Comparison of ENCODE assay signal across 8 mouse cellular contexts in genomic region chr3:52268487-52268736, GRCm38 (mm10). TPM values are rescaled to one million over a fixed set of nuclear protein-coding genes. Genes with fewer than 3 reads are reported as not detected.
DNase-seq lines count a peak whose midpoint lies in the region; ATAC-seq and TF ChIP-seq lines count a peak whose summit lies in the region.

No protein-coding gene starts in this region.

- H3K4me1 ChIP-seq in heart, embryonic 10.5 days: peaks cover 7% of the 10 kb centered on the region
- H3K4me1 ChIP-seq in forebrain, embryonic 14.5 days (ENCODE audit: control insufficient read depth, insufficient read depth, low read length): peaks cover 16% of the 10 kb centered on the region
- peaks cover 39% of the 10 kb centered on the region for H3K4me1 ChIP-seq in liver, embryonic 12.5 days

- H3K36me3 ChIP-seq in heart, embryonic 10.5 days: no peaks in the 10 kb centered on the region
- no peaks in the 10 kb centered on the region for H3K36me3 ChIP-seq in C2C12 (ENCODE audit: control insufficient read depth, insufficient read depth)
- no peaks in the 10 kb centered on the region for H3K36me3 ChIP-seq in forebrain, embryonic 14.5 days (ENCODE audit: control insufficient read depth, insufficient read depth, low read length)
- no peaks in the 10 kb centered on the region for H3K36me3 ChIP-seq in liver, embryonic 12.5 days

- H3K27ac ChIP-seq in heart, embryonic 10.5 days: peak overlapping the region; percentile 95
- H3K27ac ChIP-seq in forebrain, embryonic 14.5 days (ENCODE audit: low read depth, low read length): no peak overlapping the region
- peak overlapping the region; percentile 80 for H3K27ac ChIP-seq in liver, embryonic 12.5 days

- DNase-seq in heart, embryonic 10.5 days (ENCODE audit: low spot score): peak; percentile 85
- no peak for DNase-seq in heart, postnatal 14 days
- DNase-seq in forebrain, embryonic 14.5 days (ENCODE audit: low spot score): no peak
- no peak for DNase-seq in adrenal gland, adult 2 months
- DNase-seq in right cerebral cortex, postnatal 25 days: no peak
- DNase-seq in left cerebral cortex, postnatal 36 days (ENCODE audit: low spot score in 2 of 2): no peak

- peaks cover 9% of the 10 kb centered on the region for H3K79me3 ChIP-seq in C2C12 (ENCODE audit: low read depth)

- intact Hi-C loops in heart, postnatal 14 days (cut with DNase I): loop anchor here (2.0 kb wide), 2 partner anchors 136 to 182 kb away; no protein-coding TSS in a partner anchor
- intact Hi-C loops in left cerebral cortex, postnatal 36 days (cut with DNase I): loop anchor here (5.0 to 10.0 kb wide), 4 partner anchors 74 to 489 kb away; no protein-coding TSS in a partner anchor

- H3K79me2 ChIP-seq in C2C12 (ENCODE audit: control insufficient read depth, insufficient read depth): peaks cover 48% of the 10 kb centered on the region

- H3K9ac ChIP-seq in forebrain, embryonic 14.5 days (ENCODE audit: low read length): peak overlapping the region; percentile 70
- peak overlapping the region; percentile 80 for H3K9ac ChIP-seq in liver, embryonic 12.5 days

- H3ac ChIP-seq in C2C12 (ENCODE audit: control insufficient read depth, insufficient read length, low read depth): peak overlapping the region; percentile 79

- ATAC-seq in forebrain, embryonic 14.5 days: no peak; the same call in 1 of the 2 replicates
- peak; percentile 59 for ATAC-seq in liver, embryonic 12.5 days

- TF ChIP-seq CTCF in C2C12 (IDR thresholded peaks at IDR 0.05; ENCODE audit: control insufficient read depth, insufficient read depth, insufficient read length): no peak

- WGBS in heart, embryonic 10.5 days: 0% methylated on average over 40 of the region's 40 CpGs
- WGBS in forebrain, embryonic 14.5 days: 0% methylated on average over 32 of the region's 40 CpGs
- WGBS in liver, embryonic 12.5 days (ENCODE audit: insufficient replicate concordance): under 1% methylated on average over 40 of the region's 40 CpGs

- peaks cover 32% of the 10 kb centered on the region for H3K27me3 ChIP-seq in heart, embryonic 10.5 days (ENCODE audit: insufficient read depth, poor library complexity, severe bottlenecking)
- H3K27me3 ChIP-seq in C2C12 (ENCODE audit: control insufficient read depth, insufficient read depth, insufficient read length): no peaks in the 10 kb centered on the region
- peaks cover 37% of the 10 kb centered on the region for H3K27me3 ChIP-seq in forebrain, embryonic 14.5 days (replicated peaks; ENCODE audit: control insufficient read depth, insufficient read depth, low read length)
- peaks cover 43% of the 10 kb centered on the region for H3K27me3 ChIP-seq in liver, embryonic 12.5 days (replicated peaks)

- H3K4me3 ChIP-seq in heart, embryonic 10.5 days: peak overlapping the region; percentile 94
- H3K4me3 ChIP-seq in C2C12 (ENCODE audit: insufficient read depth, poor library complexity, severe bottlenecking): peak overlapping the region; percentile 55
- H3K4me3 ChIP-seq in forebrain, embryonic 14.5 days (ENCODE audit: low read depth, low read length): peak overlapping the region; percentile 72
- peak overlapping the region; percentile 83 for H3K4me3 ChIP-seq in liver, embryonic 12.5 days

- H3K4me2 ChIP-seq in forebrain, embryonic 14.5 days (ENCODE audit: low read length): peak overlapping the region; percentile 96
- peak overlapping the region; percentile 98 for H3K4me2 ChIP-seq in liver, embryonic 12.5 days

- no peaks in the 10 kb centered on the region for H3K9me3 ChIP-seq in heart, embryonic 10.5 days
- no peaks in the 10 kb centered on the region for H3K9me3 ChIP-seq in forebrain, embryonic 14.5 days (replicated peaks; ENCODE audit: control insufficient read depth, low read length)
- H3K9me3 ChIP-seq in liver, embryonic 12.5 days (replicated peaks): no peaks in the 10 kb centered on the region

TF ChIP-seq in C2C12, 6 proteins besides CTCF, POLR2A, EP300 and RAD21:
- TF ChIP-seq MYOG (IDR thresholded peaks at IDR 0.05; ENCODE audit: control insufficient read depth, extremely low read depth, insufficient read length) (no peak), MYOD1 (IDR thresholded peaks at IDR 0.05; ENCODE audit: control insufficient read depth, insufficient read length, low read depth) (no peak), MAX (IDR thresholded peaks at IDR 0.05) (no peak), FOSL1 (IDR thresholded peaks at IDR 0.05; ENCODE audit: insufficient read depth, low read length, poor library complexity, severe bottlenecking) (no peak), USF1 (IDR thresholded peaks at IDR 0.05; ENCODE audit: low read depth) (no peak), CEBPB (IDR thresholded peaks at IDR 0.05; ENCODE audit: low read depth) (no peak)

RNA-seq across cellular contexts. Expression of gene Foxo1, which starts 0.3 kb away (rescaled TPM):
- 4.8 and 5.3 TPM in 2 replicates for polyA plus RNA-seq in heart, embryonic 10.5 days (2016; fragmentation: Nextera tagmentation; extraction: Ambion mirVana)
- total RNA-seq in heart, postnatal 14 days (2021): 10 to 100 TPM; 13.6 to 15.7 TPM
- 5.9 TPM for polyA plus RNA-seq in C2C12 (2012; fragmentation: generic; extraction: Trizol)
- polyA plus RNA-seq in forebrain, embryonic 14.5 days (2014; fragmentation: Nextera tagmentation; extraction: Ambion mirVana): 2.8 and 2.9 TPM in 2 replicates
- polyA plus RNA-seq in liver, embryonic 12.5 days (2016; fragmentation: Nextera tagmentation; extraction: Ambion mirVana): 2.5 and 2.6 TPM in 2 replicates
- total RNA-seq in adrenal gland, adult 2 months (2021): 10 to 100 TPM; 21.8 to 27.9 TPM
- polyA plus RNA-seq in adrenal gland, adult 2 months (2012; rRNA removed): 22.5 and 23.1 TPM in 2 replicates
- 10 to 100 TPM; 10.7 to 13.0 TPM for total RNA-seq in left cerebral cortex, postnatal 36 days (2021)
